Mouse (Mus musculus): ENCODE data around the gene Cryba4.

The Cryba4 gene

GRCm38 (mm10) chr5:112286608-112286983 lies 34.3 kb upstream of the Cryba4 start:
- peak in 1 of 2 experiments; percentile 37 for DNase-seq (ENCODE audit: low spot score in 2 of 2)

- peak; percentile 49 to 53 for DNase-seq (ENCODE audit: low spot score in 2 of 2)
These were observed 33.3 kb upstream of the Cryba4 start for GRCm38 (mm10) chr5:112285548-112286085.

- DNase-seq (ENCODE audit: low spot score in 2 of 2): no peak
These were observed 31.9 kb upstream of the Cryba4 start for GRCm38 (mm10) chr5:112284203-112284582.

GRCm38 (mm10) chr5:112283543-112284202 lies 31.4 kb upstream of the Cryba4 start:
- DNase-seq (ENCODE audit: low spot score in 2 of 2): no peak

GRCm38 (mm10) chr5:112282780-112283482 lies 30.6 kb upstream of the Cryba4 start:
- no peak for DNase-seq (ENCODE audit: low spot score in 2 of 2)

GRCm38 (mm10) chr5:112282123-112282779 lies 29.9 kb upstream of the Cryba4 start:
- DNase-seq (ENCODE audit: low spot score in 2 of 2): no peak

GRCm38 (mm10) chr5:112281676-112282075 lies 29.4 kb upstream of the Cryba4 start:
- no peak for DNase-seq (ENCODE audit: low spot score in 2 of 2)

GRCm38 (mm10) chr5:112280863-112281660 lies 28.7 kb upstream of the Cryba4 start:
- DNase-seq (ENCODE audit: low spot score in 2 of 2): no peak

GRCm38 (mm10) chr5:112280151-112280550 lies 27.8 kb upstream of the Cryba4 start:
- no peak for DNase-seq (ENCODE audit: low spot score in 2 of 2)

- no peak for DNase-seq (ENCODE audit: low spot score in 2 of 2)
These were observed 27.1 kb upstream of the Cryba4 start for GRCm38 (mm10) chr5:112279181-112280021.

- DNase-seq (ENCODE audit: low spot score in 2 of 2): no peak
These were observed 25.7 kb upstream of the Cryba4 start for GRCm38 (mm10) chr5:112277906-112278470.

GRCm38 (mm10) chr5:112276907-112277348 lies 24.6 kb upstream of the Cryba4 start:
- DNase-seq (ENCODE audit: low spot score in 2 of 2): peak in 1 of 2 experiments; percentile 31

- peak; percentile 100 for DNase-seq (ENCODE audit: low spot score in 2 of 2)
These were observed 24.1 kb upstream of the Cryba4 start, which contains the start of gene Tpst2 for GRCm38 (mm10) chr5:112276267-112276873. Tpst2 (plus strand) TSS chr5:112276691.

- no peak for DNase-seq (ENCODE audit: low spot score in 2 of 2)
These were observed 22.9 kb upstream of the Cryba4 start for GRCm38 (mm10) chr5:112275021-112275804.

GRCm38 (mm10) chr5:112273746-112274463 lies 21.6 kb upstream of the Cryba4 start:
- DNase-seq (ENCODE audit: low spot score in 2 of 2): no peak

- DNase-seq (ENCODE audit: low spot score in 2 of 2): no peak
These were observed 20.6 kb upstream of the Cryba4 start for GRCm38 (mm10) chr5:112272934-112273333.

GRCm38 (mm10) chr5:112270764-112271541 lies 18.6 kb upstream of the Cryba4 start:
- peak; percentile 42 to 47 for DNase-seq (ENCODE audit: low spot score in 2 of 2)
